Mouse (Mus musculus): ENCODE results near the gene Fbxo39.
"Not testable (repeated sequence)": the region's sequence is repeated elsewhere in the genome, so short reads cannot be mapped to it uniquely, and the experiment has no call there.

The Fbxo39 gene

DNA sequence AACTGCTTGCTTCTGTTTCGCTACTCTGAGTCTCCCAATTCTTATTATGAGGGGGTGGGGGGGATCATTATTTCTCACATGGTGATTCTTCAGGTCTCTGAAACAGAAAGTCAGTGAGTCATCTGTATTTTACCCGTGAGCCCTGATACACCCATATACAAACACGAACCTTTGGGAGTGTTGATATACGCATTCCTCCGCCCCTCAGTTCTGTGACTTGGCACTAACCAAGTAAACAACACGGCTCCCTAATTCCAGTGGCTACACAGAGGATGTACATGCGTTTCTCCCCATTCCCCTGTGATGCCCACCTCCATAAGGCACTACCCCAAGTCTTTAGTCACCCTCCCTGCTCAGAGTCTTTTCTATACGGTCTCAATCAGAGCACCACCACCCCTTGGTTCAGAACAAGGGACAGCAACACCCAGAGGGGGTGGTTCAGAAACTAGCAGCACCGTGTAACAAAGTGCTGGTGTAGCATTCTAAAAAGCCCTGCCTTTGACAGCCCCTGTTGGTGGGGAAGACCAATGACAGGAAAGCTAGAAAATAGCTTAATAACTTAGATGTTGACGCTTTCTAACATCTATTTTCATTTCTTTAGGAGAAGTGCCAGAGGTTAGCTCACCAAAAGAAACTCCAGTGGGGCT is 2.8 kb upstream of the Fbxo39 start:
- DNase-seq (ENCODE audit: low read depth): no peak

DNA sequence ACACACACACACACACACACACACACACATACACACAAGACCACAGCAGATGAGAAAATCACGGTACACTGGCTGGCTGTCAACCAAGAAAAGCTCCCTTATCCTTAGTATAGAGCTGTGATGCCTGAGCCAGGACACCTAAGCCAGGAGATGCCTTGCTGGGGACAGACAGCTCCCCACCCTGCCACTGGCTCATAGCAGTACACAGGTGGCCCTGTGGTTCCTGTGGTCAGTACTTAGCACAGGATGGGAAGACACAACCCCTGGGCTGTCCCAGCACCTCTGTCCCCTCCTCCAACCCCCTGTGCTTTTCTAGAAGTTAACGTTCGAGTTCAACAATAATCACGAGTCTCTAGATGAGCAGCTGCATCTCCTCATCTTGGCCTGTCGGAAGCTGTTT is 3.8 kb downstream of the Fbxo39 start:
- DNase-seq (ENCODE audit: low read depth): no peak

DNA sequence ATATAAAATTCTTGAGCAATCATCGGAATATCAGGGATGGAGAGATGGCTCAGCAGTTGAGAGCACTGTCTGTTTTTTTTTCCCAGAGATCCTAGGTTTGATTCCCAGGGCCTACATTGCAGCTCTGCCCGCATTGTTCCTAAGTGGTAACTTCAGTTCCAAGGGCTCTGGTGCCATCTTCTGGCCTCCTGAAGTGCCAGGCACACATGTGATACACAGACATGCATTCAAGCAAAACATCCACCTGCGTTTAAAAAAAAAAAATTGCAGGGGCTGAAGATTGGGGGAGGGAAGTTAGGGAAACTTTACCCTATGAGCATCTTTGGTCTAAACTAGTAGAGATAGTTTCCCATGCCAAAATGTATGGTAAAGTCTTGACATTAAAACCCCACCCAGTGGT is 10.2 kb downstream of the Fbxo39 start:
- DNase-seq (ENCODE audit: low read depth): peak; percentile 35

DNA sequence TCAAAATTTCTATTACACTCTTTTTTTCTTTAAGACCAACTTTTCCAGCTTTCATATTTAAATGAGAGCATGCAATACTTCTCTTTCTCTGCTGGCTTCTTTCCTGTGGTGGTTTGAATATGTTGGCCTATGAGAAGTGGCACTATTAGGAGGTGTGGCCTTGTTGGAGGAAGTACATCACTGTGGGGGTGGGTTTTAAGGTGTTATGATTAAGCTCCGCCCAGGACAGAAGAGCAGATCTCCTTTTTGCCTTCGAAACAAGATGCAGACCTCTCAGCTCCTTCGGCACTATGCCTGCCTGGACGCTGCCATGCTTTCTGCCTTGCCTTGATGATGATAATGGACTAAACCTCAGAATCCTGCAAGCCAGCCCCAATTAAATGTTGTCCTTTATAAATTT is 11.5 kb downstream of the Fbxo39 start:
- DNase-seq (ENCODE audit: low read depth): no peak

DNA sequence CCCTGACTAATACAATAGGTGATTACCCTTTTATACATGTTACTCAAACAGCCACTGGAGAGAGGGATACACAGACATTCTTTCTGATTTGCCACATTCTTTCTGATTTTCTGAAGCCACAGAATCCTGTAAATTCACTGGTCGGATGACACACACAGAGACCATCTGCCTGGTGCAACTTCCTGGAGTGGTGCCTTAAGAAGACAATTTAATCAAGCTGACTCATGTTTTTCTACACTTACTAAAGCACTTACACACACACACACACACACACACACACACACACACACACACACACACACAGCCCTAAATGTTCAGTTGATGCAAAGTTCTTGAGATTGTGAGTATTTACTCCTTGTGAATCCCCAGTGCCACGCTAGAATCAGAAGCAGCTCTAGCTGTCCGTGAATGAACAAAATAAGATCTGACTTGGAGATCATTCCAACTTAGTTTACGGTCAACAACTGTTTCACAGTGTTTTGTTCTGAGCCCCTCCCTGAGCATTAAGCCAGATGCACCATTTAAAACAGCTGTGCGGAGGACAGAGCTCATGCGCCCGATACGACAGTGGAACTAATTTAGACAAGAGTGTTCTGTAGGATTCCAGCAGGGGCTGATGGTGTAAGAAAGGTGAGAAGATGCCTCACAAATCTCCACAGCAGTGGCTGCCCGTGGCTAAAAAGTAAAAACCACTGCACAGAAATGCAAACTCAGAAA is 18.9 kb downstream of the Fbxo39 start:
- DNase-seq (ENCODE audit: low read depth): peak; percentile 44

DNA sequence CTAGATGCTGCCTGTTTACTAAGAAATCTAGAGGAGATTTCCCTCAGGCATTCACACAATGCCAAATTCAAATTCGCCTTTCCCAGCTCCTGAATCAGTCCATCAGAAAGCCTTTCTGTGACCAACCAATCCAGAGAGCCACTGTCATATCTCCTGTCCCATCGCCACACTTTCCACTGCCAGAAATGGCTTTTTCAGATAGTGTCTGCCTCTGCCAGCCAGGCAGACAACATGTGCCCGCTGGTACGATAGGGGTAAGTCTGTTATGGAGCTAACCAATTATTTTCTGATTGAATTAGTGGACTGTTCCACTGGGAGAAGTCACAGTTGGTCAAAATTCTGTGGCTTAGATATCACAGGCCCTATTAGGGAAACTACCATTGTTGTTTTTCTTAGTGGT is 20.4 kb downstream of the Fbxo39 start:
- no peak for DNase-seq (ENCODE audit: low read depth)

DNA sequence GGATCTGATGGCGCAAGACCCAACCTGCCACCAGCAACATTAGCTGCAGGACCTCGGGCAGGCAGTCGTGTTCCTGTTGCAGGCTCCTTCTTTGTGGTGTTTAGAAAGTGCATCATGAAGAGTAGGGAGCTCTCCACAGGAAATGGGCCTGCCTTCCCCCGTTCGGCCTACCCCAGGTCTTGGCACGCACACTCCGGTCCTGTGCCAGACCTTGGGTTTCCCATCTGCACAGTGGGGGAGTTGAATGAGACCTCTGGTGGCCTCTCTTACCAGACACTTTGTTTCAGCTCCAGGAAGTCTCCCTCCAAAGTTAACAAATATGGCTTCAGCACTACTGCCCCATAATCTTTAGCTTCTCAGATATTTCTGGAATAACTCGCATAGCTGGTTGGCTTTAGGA is 22.5 kb downstream of the Fbxo39 start:
- no peak for DNase-seq (ENCODE audit: low read depth)

DNA sequence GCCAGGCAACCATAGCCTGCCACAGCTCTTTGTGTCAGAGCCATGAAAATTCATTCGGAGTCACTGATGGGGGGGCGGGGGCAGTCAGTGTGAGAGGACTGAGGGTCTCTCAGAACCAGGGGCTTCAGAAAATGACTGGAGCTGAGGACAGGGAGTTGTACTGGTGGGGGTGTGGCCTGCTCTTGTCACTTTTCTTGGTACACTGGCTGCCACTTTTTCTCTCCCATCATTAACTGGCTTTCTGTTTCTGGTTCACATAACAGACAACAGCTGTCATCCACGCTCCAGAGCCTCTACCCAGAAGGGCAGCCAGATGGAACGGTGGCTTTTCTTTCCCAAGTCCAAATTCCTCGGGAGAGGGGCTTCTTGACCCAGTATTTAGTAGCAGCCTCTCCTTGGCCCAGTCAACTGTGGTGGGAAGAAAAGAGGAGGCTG is 24.2 kb downstream of the Fbxo39 start:
- DNase-seq (ENCODE audit: low read depth): no peak

DNA sequence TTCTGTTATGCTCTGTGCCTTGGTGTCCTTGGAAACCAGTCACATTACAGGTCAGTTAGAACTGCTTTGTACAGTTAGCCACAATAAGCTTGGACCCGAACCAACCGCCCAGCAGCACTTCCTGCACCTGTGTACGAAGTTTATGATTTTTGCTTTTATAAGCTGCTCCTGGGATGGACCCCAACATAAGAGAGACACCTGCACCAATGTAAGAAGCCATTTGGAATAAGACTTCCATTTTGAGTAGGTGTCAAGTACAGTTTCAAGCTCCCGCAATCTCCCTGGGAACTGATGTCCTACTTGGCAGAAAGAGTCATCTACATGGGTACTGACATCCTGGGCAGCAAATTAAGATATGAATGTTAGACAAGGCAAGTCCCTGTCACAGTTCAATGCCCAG is 25.5 kb downstream of the Fbxo39 start:
- DNase-seq (ENCODE audit: low read depth): no peak

DNA sequence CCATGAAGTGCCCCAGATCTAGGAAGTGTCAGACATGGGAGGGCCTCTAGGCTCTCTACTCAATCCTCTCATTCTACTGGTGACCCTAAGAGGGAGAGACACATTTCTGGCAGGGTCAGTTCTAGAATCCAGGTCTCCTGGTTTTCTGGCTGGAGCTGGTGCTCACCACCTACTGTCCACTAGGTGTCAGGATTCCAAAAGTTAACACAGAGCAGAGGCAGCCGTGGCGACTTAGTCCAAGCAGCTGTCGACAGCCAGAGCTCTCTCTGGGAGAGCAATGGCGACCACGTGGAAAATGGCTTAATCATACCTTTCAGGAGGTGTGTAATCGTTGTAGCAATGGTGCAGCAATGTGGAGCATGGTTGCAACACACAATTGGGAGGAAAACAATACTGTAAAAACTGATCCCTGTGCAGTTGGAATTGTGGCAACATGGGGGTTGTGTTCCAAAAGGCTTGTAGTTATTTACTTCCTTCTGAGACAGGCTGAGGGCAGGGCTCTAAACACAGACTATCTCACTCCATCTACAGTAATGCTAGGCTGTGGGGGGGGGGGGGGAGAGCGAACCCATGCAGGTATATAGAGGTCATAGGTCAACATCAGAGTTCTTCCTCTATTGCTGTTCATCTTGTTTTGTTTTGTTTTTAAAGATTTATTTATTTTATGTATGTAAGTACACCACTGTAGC is 28.4 kb downstream of the Fbxo39 start:
- DNase-seq (ENCODE audit: low read depth): peak; percentile 72

DNA sequence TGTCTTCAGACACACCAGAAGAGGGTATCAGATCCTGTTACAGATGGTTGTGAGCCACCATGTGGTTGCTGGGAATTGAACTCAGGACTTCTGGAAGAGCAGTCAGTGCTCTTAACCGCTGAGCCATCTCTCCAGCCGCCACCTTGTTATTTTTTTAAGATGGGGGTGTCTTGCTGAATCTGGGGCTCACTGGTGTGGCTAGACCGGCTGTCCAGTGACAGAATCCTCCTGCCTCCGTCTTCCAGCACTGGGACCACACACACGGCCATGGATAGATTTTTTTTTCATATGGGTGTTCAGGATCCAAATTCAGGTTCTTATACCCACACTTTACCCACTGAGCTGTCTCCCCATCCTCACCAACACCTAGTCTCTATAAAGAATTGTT is 29.0 kb downstream of the Fbxo39 start:
- DNase-seq (ENCODE audit: low read depth): not testable (repeated sequence)

DNA sequence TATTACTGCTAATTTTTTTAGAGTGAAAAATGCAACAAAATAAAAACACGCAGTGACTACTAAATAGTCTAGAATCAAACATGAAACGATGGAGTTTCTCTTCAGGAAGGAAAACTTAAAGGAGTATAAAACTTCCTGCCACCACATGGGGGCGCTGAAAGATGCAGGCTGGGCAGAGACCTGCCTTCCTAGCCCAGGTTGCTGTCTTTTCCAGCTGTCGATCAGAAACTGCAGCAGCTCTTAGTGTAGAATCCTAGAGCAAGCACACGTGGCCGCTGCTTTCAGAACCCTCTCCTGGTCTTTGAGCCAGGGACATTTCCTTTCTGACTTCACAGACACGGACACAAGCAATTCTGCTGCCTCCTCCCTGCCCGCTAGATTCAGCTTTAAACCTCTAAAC is 29.7 kb downstream of the Fbxo39 start:
- peak; percentile 69 for DNase-seq (ENCODE audit: low read depth)

DNA sequence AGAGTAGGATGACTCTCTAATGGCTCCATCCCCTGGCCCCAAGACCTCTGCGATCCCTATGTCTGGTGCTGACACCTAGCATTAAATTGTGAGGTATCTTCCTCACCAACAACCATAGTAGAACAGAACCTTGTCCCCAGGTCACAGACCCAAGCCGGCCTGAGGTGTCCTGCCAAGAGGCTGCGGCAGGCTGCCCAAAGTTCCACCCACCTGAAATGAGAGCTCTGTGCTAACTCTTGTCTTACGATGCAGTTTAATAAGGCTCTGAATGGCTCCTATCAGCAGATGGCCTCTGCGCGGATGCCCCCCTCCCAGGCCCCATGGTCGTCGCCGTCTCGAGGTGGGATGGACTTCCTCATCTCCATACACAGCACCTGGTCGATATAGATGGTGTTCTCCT is 30.2 kb downstream of the Fbxo39 start:
- DNase-seq (ENCODE audit: low read depth): no peak

DNA sequence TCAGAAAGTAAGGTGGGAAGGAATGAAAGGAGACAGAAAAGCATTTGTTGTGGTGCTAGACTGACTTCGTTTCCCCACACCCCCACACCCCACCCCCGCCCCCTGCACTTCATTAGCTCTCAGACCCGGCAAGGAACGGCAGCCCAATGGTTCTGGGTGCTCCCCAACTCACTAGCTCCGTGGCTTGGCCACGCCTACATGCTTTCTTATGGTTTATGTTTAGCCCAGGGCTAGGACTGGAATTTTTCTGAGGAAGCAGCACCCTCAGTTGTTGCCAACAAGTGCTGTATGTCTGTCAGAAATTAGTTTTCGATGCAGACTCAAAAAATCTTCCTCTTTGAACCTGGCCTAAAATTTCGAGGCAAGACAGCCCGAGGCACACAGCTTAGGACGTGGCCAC is 34.3 kb downstream of the Fbxo39 start:
- peak; percentile 41 for DNase-seq (ENCODE audit: low read depth)

DNA sequence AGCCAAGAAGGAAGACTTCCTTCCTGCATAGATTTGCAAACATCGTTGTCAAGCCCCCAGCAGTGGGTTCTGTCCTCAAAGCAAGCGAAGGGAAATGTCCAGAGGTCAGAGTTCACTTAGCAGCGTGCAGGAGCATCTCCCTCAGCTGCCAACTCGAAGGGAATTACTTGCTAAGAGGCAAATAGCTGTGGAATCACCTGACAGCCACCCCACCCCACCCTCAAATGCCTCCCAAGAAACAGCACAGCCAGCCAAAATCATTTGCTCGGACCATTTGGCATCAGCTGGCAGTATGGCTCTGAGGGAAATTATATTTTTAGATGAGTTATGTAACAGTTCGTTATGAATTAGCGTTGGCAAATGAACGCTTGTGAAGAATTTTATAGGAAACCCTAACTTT is 34.8 kb downstream of the Fbxo39 start:
- DNase-seq (ENCODE audit: low read depth): no peak

DNA sequence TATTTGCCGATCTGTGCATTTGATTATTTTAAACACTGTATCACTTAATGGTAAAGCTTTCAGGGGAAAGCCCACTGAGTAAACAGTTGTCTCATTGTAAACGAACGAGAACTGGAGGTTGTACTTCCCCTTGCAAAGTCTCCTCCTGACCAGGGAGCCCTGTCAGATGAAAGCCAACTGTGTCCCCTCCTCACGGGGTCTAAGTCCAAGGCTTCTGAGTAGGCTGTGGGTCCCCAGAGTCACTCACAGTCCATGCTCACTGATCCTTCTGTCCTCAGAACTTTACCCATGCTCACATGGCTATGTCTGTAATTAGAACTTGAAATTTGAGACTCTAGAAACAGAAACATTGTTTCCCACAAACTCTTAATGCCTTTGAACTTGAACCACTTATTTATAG is 35.4 kb downstream of the Fbxo39 start:
- DNase-seq (ENCODE audit: low read depth): no peak

DNA sequence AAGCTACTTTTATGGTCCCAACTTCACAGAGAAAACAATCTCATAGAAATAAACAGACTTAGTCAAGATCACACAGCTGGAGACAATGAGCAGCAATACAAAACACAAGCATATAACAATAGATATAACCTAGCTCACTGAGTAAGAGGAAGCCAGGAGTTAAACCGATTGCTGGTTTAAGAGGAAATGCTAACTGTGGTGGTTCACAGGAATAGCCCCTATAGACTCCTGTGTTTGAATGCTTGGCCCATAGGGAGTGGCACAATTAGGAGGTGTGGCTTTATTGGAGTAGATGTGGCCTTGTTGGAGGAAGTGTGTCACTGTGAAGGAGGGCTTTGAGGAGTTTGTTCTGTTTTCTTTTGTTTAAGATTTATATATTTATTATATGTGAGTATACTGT is 38.0 kb downstream of the Fbxo39 start:
- DNase-seq (ENCODE audit: low read depth): no peak

DNA sequence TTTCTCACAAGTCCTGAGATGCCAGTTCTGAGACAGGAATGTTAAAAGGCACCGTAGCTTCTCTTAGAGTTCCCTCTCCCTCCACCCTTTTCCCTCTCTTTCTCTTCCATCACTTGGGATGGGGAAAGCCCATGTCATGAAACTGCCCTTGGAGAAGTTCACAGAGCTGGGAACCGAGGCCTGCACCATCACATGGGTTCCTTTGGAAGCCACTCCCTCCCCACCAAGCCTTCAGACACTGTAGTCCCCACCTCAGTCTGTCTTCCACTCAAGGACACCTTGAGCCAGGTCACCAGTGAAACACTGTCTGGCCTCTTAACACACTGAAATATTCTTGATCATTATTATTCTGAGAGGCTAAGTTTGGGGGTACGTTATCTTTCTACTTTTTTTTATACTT is 38.9 kb downstream of the Fbxo39 start:
- no peak for DNase-seq (ENCODE audit: low read depth)

DNA sequence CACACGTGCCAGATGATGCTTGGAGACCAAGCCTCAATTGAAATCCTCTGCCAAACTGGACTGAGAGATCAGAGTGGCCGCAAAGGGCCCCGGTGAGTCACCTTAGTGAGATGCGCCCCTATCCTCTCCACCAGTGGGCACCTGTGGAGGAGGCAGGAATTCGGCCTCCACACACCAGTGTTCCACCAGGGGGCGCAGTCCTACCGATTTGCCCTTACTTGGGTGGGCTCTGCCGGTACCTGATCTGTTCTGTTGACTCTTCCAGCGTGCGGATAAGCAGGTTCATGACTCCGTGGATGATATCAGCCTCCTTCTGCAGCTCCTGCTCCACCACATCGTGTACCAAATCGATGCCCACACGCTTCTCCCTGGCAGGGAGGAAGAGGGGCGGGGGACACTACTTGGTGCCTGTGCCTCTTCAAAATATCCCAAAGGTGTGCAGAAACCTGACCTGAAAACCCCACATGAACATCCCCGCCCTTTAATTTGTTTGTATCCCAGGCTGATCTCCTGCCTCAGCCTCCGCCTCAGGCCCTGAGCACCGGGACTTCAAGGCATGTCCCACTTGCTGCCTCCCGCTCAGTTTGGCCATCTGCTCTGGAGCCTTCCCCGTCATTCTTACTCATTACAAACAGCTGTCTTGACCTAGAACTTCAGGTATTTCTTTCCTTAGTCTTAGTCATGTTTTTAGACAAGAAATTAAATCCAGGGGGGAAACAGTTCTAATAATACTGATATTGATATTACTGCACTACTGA is 40.9 kb downstream of the Fbxo39 start:
- DNase-seq (ENCODE audit: low read depth): peak; percentile 69

DNA sequence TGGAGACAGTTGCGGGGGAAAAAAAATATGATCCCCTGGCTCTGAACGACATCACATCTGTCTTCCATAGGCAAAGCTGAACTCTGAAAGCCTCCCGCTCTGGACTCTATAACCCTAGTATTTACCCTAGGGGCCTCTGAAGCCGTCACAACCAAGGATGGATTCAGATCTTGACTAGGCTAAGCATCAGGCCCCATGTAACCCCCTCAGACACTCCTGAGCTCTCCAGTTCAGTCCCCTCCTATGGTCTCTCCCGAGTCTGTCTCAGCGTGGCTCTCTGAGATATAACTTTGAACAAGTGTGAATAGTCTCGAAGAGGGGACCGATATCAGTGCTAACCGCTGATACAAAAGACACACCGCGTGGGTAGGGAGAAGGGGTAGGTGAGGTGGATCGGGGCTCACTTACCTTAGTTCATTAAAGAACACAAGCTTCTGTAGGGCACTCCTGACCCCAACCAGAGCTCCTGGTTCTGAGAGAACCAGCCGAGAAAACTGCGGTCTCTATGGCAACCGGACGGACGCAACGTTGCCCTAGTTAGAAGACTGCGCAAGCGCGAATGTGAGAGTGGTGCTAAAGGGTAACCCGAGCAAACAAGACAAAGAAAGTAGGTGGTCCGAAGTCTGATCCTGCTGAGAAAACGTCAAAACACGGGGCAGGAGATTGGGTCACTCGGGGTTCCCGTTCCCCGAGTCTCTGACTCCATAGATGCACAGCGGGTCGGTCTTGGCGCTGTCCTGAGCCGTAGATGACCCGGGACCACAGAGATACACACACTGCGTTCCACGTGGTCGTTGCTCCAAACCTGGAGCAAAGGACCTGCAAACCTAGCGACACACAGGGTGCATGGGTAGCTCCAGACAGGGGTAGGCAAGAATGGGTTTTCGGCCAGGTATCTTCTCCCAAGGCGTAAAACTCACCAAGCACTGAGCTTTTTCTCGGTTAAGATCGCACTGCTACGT is 47.4 kb downstream of the Fbxo39 start:
- no peak for DNase-seq (ENCODE audit: low read depth)

DNA sequence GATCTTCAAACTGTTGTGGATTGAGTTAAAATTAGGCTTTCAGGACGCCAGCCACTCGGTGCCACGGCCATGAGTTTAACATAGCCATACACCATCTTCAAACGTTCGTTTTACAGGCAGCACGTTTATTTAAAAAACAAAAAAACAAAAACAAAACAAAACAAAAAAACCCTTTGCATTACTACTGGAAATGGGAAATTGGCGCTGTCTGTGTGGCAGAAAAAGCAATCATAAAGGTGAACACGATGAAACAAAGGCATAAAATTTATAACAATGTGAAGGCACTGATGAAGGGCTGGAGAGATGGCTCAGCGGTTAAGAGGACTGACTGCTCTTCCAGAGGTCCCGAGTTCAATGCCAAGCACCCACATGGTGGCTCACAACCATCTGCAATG is 48.1 kb downstream of the Fbxo39 start, which contains the start of gene Tekt1:
TSS of gene Tekt1 (minus strand) at position 96 of the 395 bp plus-strand sequence.
- DNase-seq (ENCODE audit: low read depth): no peak

Measured in NIH3T3 (cell line).